Mouse (Mus musculus): ENCODE results near the gene Tmem185a. TPM values are rescaled to one million over a fixed set of nuclear protein-coding genes. Genes with fewer than 3 reads are reported as not detected.
A peak's percentile ranks its signal among the peaks of the same experiment; 100 is the strongest.
"Not testable (repeated sequence)": the region's sequence is repeated elsewhere in the genome, so short reads cannot be mapped to it uniquely, and the experiment has no call there.

The Tmem185a gene
- 46.3 and 49.2 TPM in 2 replicates for polyA plus RNA-seq (2016; fragmentation: Nextera tagmentation; extraction: Ambion mirVana)

DNA sequence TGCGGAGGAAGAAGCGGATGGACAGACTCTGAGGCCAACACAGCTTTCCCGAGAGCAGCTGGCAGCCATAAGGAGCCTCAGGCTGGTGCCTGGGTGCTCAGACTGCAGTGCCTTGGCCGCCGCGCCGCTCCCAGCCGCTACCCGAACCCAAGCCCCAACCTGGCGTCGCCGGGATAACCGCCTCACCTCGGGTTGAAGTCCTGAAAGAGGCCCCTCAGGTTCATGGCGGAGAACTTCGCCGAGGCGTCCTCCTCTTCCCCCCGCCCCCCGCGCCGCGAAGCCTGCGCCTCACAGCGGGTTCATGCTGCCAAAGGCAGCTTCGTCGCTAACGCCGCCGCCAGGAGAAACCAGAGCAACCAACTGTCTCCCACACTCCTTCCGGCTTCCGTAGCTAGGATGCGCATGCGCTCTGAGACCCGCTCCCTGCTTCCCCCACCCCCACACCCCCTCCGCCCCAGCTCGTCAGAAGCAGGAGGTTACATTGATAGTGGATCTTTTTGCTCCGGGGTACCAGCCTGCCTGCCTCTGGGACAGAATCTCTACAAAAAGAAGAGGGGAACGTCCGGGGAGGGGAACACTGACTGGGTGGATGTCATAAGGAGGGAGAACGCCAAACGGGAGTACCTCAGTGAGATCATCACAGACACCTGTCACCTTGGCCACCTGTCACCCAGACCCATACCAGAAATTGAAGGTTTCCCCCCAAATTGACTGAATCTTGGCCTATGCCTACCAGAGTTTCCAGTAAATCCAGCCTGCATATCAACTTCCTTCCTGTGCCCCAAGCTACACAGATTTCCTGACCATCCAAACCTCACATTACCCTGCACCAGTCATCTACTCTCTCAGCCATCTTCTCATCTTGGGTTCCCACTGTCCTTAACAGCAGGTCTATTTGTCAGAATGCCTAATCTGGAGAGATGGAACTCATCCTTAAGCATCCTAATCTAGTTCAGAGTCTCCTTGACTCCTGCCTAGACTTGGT, at the start of gene Tmem185a:
TSS of gene Tmem185a (minus strand) at position 389 of the 985 bp plus-strand sequence.
- peak within 1 kb of the TSS; percentile 89 for H3K27ac ChIP-seq
- H3K4me3 ChIP-seq = peak within 1 kb of the TSS; percentile 62
- peak; percentile 84 for DNase-seq (ENCODE audit: low spot score)
- no peaks in the 10 kb centered on the region for H3K27me3 ChIP-seq (ENCODE audit: insufficient read depth, poor library complexity, severe bottlenecking)
- WGBS = 20% methylated on average over 42 of the region's 42 CpGs
- H3K9me3 ChIP-seq = no peaks in the 10 kb centered on the region
- H3K4me1 ChIP-seq (replicated peaks) = peaks cover 8% of the 10 kb centered on the region
- no peaks in the 10 kb centered on the region for H3K36me3 ChIP-seq

- not testable (repeated sequence) for DNase-seq (ENCODE audit: low spot score); H3K9me3 ChIP-seq; H3K4me1 ChIP-seq (replicated peaks); H3K36me3 ChIP-seq; H3K4me3 ChIP-seq; H3K27ac ChIP-seq; H3K27me3 ChIP-seq (ENCODE audit: insufficient read depth, poor library complexity, severe bottlenecking)
- WGBS = 75% methylated on average over 3 of the region's 3 CpGs
These were observed 37.4 kb upstream of the Tmem185a start for GRCm38 (mm10) chrX:70514413-70514812.

GRCm38 (mm10) chrX:70487328-70487727, 10.3 kb upstream of the Tmem185a start:
- H3K36me3 ChIP-seq; H3K4me1 ChIP-seq (replicated peaks); DNase-seq (ENCODE audit: low spot score); H3K27me3 ChIP-seq (ENCODE audit: insufficient read depth, poor library complexity, severe bottlenecking); H3K9me3 ChIP-seq; H3K27ac ChIP-seq; H3K4me3 ChIP-seq: not testable (repeated sequence)
- WGBS = no CpG with 5 or more reads among the region's 1 CpGs

GRCm38 (mm10) chrX:70482154-70482553, 5.2 kb upstream of the Tmem185a start:
- Histone ChIP-seq H3K4me1 (replicated peaks) (no peaks in the 10 kb centered on the region), H3K9me3 (no peaks in the 10 kb centered on the region), H3K27me3 (ENCODE audit: insufficient read depth, poor library complexity, severe bottlenecking) (no peaks in the 10 kb centered on the region), H3K36me3 (no peaks in the 10 kb centered on the region), H3K4me3 (no peak overlapping the region), H3K27ac (no peak overlapping the region)
- DNase-seq (ENCODE audit: low spot score) = peak; percentile 2
- 41% methylated on average over 2 of the region's 2 CpGs for WGBS

GRCm38 (mm10) chrX:70478701-70479100, 1.7 kb upstream of the Tmem185a start:
- H3K4me3 ChIP-seq = no peak overlapping the region
- H3K27ac ChIP-seq = no peak overlapping the region
- DNase-seq (ENCODE audit: low spot score) = no peak
- WGBS = 60% methylated on average over 5 of the region's 5 CpGs
- H3K27me3 ChIP-seq (ENCODE audit: insufficient read depth, poor library complexity, severe bottlenecking) = no peaks in the 10 kb centered on the region
- H3K4me1 ChIP-seq (replicated peaks) = peaks cover 8% of the 10 kb centered on the region
- H3K9me3 ChIP-seq = no peaks in the 10 kb centered on the region
- H3K36me3 ChIP-seq = no peaks in the 10 kb centered on the region

- peak overlapping the region; percentile 62 for H3K4me3 ChIP-seq
These were observed 1.7 kb downstream of the Tmem185a start for GRCm38 (mm10) chrX:70475215-70475765.

GRCm38 (mm10) chrX:70466897-70467296, 10.1 kb downstream of the Tmem185a start:
- WGBS = 62% methylated on average over 1 of the region's 1 CpGs
- no peaks in the 10 kb centered on the region for H3K27me3 ChIP-seq (ENCODE audit: insufficient read depth, poor library complexity, severe bottlenecking)
- no peak overlapping the region for H3K4me3 ChIP-seq
- no peak for DNase-seq (ENCODE audit: low spot score)
- H3K27ac ChIP-seq = no peak overlapping the region
- peaks cover 14% of the 10 kb centered on the region for H3K36me3 ChIP-seq
- no peaks in the 10 kb centered on the region for H3K9me3 ChIP-seq
- no peaks in the 10 kb centered on the region for H3K4me1 ChIP-seq (replicated peaks)

More at GRCm38 (mm10) chrX:70475215-70475765, 1.7 kb downstream of the Tmem185a start:
- H3K27me3 ChIP-seq (ENCODE audit: insufficient read depth, poor library complexity, severe bottlenecking) = no peaks in the 10 kb centered on the region
- no peaks in the 10 kb centered on the region for H3K36me3 ChIP-seq
- 77% methylated on average over 3 of the region's 3 CpGs for WGBS
- DNase-seq (ENCODE audit: low spot score) = no peak
- no peak overlapping the region for H3K27ac ChIP-seq
- peaks cover 8% of the 10 kb centered on the region for H3K4me1 ChIP-seq (replicated peaks)
- H3K9me3 ChIP-seq = no peaks in the 10 kb centered on the region

DNA sequence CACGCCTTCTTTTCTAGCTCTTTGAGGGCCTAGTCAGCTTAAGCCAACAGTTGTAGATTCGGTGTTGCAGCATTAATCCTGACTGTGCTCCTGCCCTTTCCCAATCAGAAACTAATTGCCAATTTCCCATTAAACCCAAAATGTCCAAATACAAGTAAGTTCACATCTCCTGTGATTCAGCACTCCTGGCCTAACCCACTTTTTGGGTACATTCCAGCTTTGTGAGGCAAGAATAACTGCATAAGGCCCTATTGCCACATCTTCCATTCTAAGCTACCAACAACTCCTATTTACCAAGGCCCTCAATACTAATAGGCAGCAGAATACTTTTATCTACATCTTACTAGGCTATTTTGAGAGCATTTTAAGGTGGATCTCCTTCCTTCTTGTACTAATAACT, 11.5 kb downstream of the Tmem185a start:
- no peaks in the 10 kb centered on the region for H3K27me3 ChIP-seq (ENCODE audit: insufficient read depth, poor library complexity, severe bottlenecking)
- no peak overlapping the region for H3K4me3 ChIP-seq
- H3K36me3 ChIP-seq = peaks cover 25% of the 10 kb centered on the region
- no peaks in the 10 kb centered on the region for H3K9me3 ChIP-seq
- H3K4me1 ChIP-seq (replicated peaks) = no peaks in the 10 kb centered on the region
- 94% methylated on average over 2 of the region's 2 CpGs for WGBS
- no peak for DNase-seq (ENCODE audit: low spot score)
- H3K27ac ChIP-seq = no peak overlapping the region

GRCm38 (mm10) chrX:70463621-70464020, 13.4 kb downstream of the Tmem185a start:
- no peaks in the 10 kb centered on the region for H3K4me1 ChIP-seq (replicated peaks)
- H3K27me3 ChIP-seq (ENCODE audit: insufficient read depth, poor library complexity, severe bottlenecking) = no peaks in the 10 kb centered on the region
- WGBS = 78% methylated on average over 5 of the region's 5 CpGs
- no peak for DNase-seq (ENCODE audit: low spot score)
- no peak overlapping the region for H3K4me3 ChIP-seq
- H3K9me3 ChIP-seq = no peaks in the 10 kb centered on the region
- no peak overlapping the region for H3K27ac ChIP-seq
- peaks cover 32% of the 10 kb centered on the region for H3K36me3 ChIP-seq

GRCm38 (mm10) chrX:70452359-70452758, 24.6 kb downstream of the Tmem185a start:
- H3K9me3 ChIP-seq; H3K27ac ChIP-seq; H3K36me3 ChIP-seq; H3K4me1 ChIP-seq (replicated peaks); H3K4me3 ChIP-seq; H3K27me3 ChIP-seq (ENCODE audit: insufficient read depth, poor library complexity, severe bottlenecking); DNase-seq (ENCODE audit: low spot score): not testable (repeated sequence)
- no CpG with 5 or more reads among the region's 1 CpGs for WGBS

GRCm38 (mm10) chrX:70425473-70425872, 51.5 kb downstream of the Tmem185a start:
- DNase-seq (ENCODE audit: low spot score); H3K9me3 ChIP-seq; H3K36me3 ChIP-seq; H3K4me3 ChIP-seq; H3K27ac ChIP-seq; H3K27me3 ChIP-seq (ENCODE audit: insufficient read depth, poor library complexity, severe bottlenecking); H3K4me1 ChIP-seq (replicated peaks): not testable (repeated sequence)
- WGBS = 75% methylated on average over 3 of the region's 3 CpGs
